Mouse (Mus musculus) midbrain, postnatal 0 days (tissue): ENCODE measurements around the gene Rpl7l1. TPM values are rescaled to one million over a fixed set of nuclear protein-coding genes. Genes with fewer than 3 reads are reported as not detected.
"Not testable (repeated sequence)": the region's sequence is repeated elsewhere in the genome, so short reads cannot be mapped to it uniquely, and the experiment has no call there.

Experiments
- ATAC-seq: fragments of 200-750 bp; cut with Nextera tagmentation; 2 replicates; pipeline ENCODE4 v1.8.0; 2017; ENCODE audit warnings: moderate number of reproducible peaks, mild to moderate bottlenecking, moderate TSS enrichment, moderate library complexity; ENCODE audit not compliant: low FRiP score
- DNase-seq: peaks from one replicate; pipeline ENCODE4 v3.0.0-alpha.2; 2015; ENCODE audit warnings: low spot score
- H3K27ac ChIP-seq: fragments of 300-500 bp; sonication (generic); 2 replicates; pipeline ENCODE4 v1.5.1; 2014; ENCODE audit warnings: low read depth, mild to moderate bottlenecking, low read length, mixed read lengths
- H3K27me3 ChIP-seq: fragments of 300-500 bp; sonication (generic); 2 replicates; pipeline ENCODE4 v1.6.1; 2014; ENCODE audit warnings: low read length, control low read depth, mixed read lengths; ENCODE audit not compliant: insufficient read depth
- H3K36me3 ChIP-seq: fragments of 300-500 bp; sonication (generic); 2 replicates; pipeline ENCODE4 v1.6.1; 2014; ENCODE audit warnings: low read length, control low read depth, mixed read lengths; ENCODE audit not compliant: insufficient read depth
- H3K4me1 ChIP-seq: fragments of 300-500 bp; sonication (generic); 2 replicates; pipeline ENCODE4 v1.6.1; 2014; ENCODE audit warnings: mild to moderate bottlenecking, control low read depth, antibody characterized with exemption, low read length, mixed read lengths; ENCODE audit not compliant: insufficient read depth
- H3K4me2 ChIP-seq: fragments of 300-500 bp; sonication (generic); 2 replicates; pipeline ENCODE4 v1.6.1; 2014; ENCODE audit warnings: low read depth, mild to moderate bottlenecking, low read length, mixed read lengths; ENCODE audit not compliant: poor library complexity, severe bottlenecking
- H3K4me3 ChIP-seq: fragments of 300-500 bp; sonication (generic); 2 replicates; pipeline ENCODE4 v1.5.1; 2014; ENCODE audit warnings: low read depth, mild to moderate bottlenecking, low read length, moderate library complexity
- H3K9ac ChIP-seq: fragments of 300-500 bp; sonication (generic); replicated peaks from 2 replicates; pipeline ENCODE4 v1.6.1; 2014; ENCODE audit warnings: mild to moderate bottlenecking, low read length, moderate library complexity, mixed read lengths; ENCODE audit not compliant: poor library complexity, severe bottlenecking
- H3K9me3 ChIP-seq: fragments of 300-500 bp; sonication (generic); 2 replicates; pipeline ENCODE4 v1.6.1; 2016; ENCODE audit warnings: low read length, control low read depth
- CTCF ChIP-seq: IDR thresholded peaks from 2 replicates; pipeline ENCODE4 v1.5.1; 2016; ENCODE audit warnings: antibody characterized with exemption, mild to moderate bottlenecking
- WGBS: fragments of 180-500 bp; shearing (Covaris S2); extraction: QIAGEN DNeasy Blood & Tissue Kit; methylation state at CpG from one replicate; pipeline ENCODE4 v1.1.7; 2014; 5-methylcytosine and 5-hydroxymethylcytosine counted together
- polyA plus RNA-seq: library from polyadenylated mRNA; unstranded; fragments of >200 nt; fragmentation: Nextera tagmentation; extraction: Ambion mirVana; gene quantifications from 2 replicates; pipeline ENCODE4 v1.2.1, GENCODE M21; 2015
- total RNA-seq: library from RNA; depleted of rRNA; stranded (reverse); fragments of >200 nt; gene quantifications from 2 replicates; pipeline ENCODE4 v1.2.3, GENCODE M21; 2014

The Rpl7l1 gene
- total and polyA plus RNA-seq, 2 experiments from 2014 or later, result 43.2 to 69.7 TPM

DNA sequence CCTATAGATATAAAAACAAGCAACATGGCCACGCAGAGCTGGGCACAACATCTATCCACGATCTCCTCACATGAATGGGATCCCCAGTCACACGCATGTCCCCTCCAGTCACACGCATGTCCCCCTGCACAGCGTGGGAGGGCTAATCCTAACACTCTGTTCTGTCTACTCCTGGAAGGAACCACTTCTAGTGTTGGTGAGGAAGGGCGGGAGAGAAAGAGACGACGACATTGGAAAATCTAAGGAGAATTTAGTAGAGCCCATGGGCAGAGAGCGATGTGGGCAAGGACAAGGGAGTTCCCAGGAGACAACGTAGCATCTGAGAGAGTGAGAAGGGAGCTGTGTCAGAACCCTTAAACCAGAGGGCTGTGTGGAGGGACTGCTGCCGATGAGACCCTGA, 11.9 kb downstream of the Rpl7l1 start:
- H3K4me3 ChIP-seq, result no peak overlapping the region
- WGBS, result 92% methylated on average over 11 of the region's 11 CpGs
- H3K4me1 ChIP-seq, result no peaks in the 10 kb centered on the region
- H3K9me3 ChIP-seq, result no peaks in the 10 kb centered on the region
- no peak for TF ChIP-seq CTCF
- H3K9ac ChIP-seq, result no peak overlapping the region
- no peak for ATAC-seq
- H3K27me3 ChIP-seq, result no peaks in the 10 kb centered on the region
- 0 out of 2 replicates have a peak, but pooled peaks cover 2% of the 10 kb centered on the region for H3K36me3 ChIP-seq
- H3K27ac ChIP-seq, result no peak overlapping the region
- H3K4me2 ChIP-seq, result no peak overlapping the region
- no peak for DNase-seq

DNA sequence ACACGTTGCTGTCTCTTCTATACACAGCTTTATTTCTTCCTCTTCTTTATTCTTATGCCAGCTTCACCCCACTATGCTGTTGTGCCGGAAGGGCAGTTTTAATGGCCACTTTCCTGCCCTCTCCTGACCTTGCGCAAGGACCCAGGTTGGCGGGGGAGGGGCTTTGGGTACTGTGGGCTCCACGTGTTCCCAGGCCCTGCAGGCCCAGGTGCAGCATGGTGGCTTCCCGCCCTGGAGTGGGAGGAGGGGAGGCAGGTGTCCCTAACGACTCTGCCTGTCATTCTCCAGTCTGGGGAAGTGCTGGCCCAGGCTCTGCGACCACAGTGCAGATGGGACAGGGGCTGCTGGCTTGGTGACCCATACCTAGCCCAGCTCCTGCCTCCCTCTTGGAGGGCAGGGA, 14.6 kb downstream of the Rpl7l1 start:
- Histone ChIP-seq H3K9me3 (no peaks in the 10 kb centered on the region), H3K4me2 (no peak overlapping the region), H3K36me3 (no peaks in the 10 kb centered on the region), H3K27ac (no peak overlapping the region), H3K9ac (no peak overlapping the region), H3K27me3 (no peaks in the 10 kb centered on the region), H3K4me3 (no peak overlapping the region), H3K4me1 (no peaks in the 10 kb centered on the region)
- no peak for ATAC-seq
- TF ChIP-seq CTCF, result no peak
- DNase-seq, result no peak
- 63% methylated on average over 8 of the region's 8 CpGs for WGBS

DNA sequence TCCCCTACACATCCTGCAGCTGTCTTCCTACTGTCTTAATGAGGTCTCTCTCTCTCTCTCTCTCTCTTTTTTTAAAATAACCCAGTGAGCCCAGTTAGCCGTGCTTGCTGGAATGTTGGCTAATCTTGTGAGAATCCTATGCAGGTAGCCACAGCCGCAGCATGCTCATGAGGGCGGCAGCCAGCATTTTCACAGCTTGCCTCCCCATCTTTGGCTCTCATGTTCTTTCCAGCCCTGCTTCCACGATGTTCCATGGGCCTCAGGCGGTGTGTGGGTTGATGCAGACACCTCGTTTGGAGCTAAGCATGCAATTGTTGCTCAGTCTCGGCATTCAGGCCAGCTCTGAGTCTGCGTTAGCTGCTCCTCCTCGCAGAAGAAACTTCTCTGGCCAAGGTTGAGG, 17.6 kb downstream of the Rpl7l1 start:
- H3K27me3 ChIP-seq, H3K4me3 ChIP-seq, ATAC-seq, H3K4me2 ChIP-seq, H3K9me3 ChIP-seq, H3K27ac ChIP-seq, H3K36me3 ChIP-seq, DNase-seq, H3K9ac ChIP-seq, H3K4me1 ChIP-seq: not testable (repeated sequence)
- 69% methylated on average over 8 of the region's 9 CpGs for WGBS

DNA sequence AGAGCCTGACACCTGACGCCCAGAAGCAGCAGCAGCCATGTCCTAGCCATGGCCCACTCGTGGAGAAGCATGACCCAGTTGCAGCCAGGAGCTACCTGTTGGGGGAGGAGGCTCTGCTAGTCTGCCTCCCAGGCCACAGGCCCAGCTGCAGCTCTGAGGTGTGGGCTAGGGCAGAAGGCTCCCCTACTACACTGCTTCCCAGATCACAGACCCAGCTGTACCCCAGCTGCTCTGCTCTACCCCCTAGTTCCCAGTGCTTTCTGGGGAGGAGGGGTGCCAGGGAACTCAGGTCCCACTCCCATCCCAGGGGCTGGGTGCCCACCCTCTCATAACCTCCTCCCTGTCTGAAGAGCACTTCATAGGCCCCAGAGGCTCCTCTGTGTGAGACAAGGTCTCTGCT, 18.9 kb downstream of the Rpl7l1 start, which contains the start of gene Ptcra:
Gene Ptcra (minus strand): TSS at position 169 of the 400 bp plus-strand sequence.
- WGBS, result 54% methylated on average over 2 of the region's 2 CpGs
- Histone ChIP-seq H3K36me3 (no peaks in the 10 kb centered on the region), H3K9ac (no peak within 1 kb of the TSS), H3K4me1 (no peaks in the 10 kb centered on the region), H3K9me3 (no peaks in the 10 kb centered on the region), H3K4me2 (no peak within 1 kb of the TSS), H3K27me3 (no peaks in the 10 kb centered on the region), H3K27ac (no peak within 1 kb of the TSS), H3K4me3 (no peak within 1 kb of the TSS)
- no peak for DNase-seq
- TF ChIP-seq CTCF, result no peak
- no peak for ATAC-seq

DNA sequence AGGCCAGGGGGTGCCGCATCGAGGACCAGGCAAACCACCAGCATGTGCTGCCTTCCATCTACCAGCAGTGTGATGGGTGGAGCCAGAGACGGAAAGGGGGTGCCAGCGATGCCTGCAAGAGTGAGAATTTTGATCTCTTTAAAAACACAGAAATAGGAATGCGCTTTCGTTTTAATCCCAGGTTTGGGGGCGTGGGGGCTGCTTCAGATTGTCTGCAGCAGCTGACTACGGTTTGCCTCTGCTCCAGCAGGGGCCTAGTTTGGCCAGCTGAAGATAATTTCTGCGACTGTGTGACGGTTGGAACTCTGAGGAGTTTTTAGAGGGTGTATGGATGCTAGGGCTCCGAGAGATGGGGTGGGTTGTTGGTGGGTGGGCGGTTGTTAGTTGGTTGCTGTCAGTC, 23.7 kb downstream of the Rpl7l1 start:
- Histone ChIP-seq H3K9me3 (no peaks in the 10 kb centered on the region), H3K4me3 (no peak overlapping the region), H3K27me3 (no peaks in the 10 kb centered on the region; the same call in 1 of the 2 replicates), H3K9ac (no peak overlapping the region), H3K4me1 (no peaks in the 10 kb centered on the region), H3K4me2 (no peak overlapping the region), H3K27ac (no peak overlapping the region), H3K36me3 (no peaks in the 10 kb centered on the region)
- no peak for TF ChIP-seq CTCF
- ATAC-seq, result no peak
- no peak for DNase-seq
- 80% methylated on average over 12 of the region's 12 CpGs for WGBS

DNA sequence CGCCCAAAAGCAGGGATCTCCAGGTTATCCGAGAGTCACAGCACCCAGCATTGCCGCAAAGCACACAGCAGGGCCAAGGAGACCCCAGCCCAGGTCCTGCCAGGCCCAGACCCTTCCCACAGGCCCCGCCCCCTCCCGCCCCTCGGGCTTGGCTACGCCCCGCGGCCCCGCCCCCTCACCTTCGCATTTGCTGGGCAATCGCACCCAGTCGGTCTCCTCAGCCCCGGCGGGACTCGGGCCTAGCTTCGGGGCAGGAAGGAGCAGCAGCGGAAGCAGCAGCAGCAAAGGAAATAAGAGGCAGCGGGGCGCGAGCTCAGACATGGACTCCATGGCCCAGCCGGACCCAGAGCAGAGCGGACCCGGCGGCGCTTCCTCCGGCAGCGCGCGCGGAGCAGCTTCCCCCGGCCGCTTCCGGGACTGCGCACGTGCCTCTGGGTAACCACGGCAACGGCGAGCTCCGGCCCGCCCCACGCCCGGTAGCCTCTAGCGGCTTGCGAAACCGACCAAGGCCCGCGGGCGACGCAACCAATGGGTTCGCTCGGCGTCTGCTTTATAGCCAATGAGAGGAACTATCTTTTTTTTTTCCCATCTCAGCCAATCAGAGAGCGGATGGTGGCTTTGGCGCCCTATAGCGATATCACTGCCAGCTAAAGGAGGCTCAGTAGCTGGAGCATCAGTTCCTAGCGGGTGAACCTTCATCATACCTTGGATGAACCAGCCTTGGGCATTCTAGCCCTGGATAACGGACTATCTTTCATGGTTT, 30.5 kb downstream of the Rpl7l1 start, which contains the start of gene Cnpy3:
Gene Cnpy3 (minus strand): TSS at position 421 of the 763 bp plus-strand sequence.
- Histone ChIP-seq H3K4me2 (peak within 1 kb of the TSS; percentile 59), H3K36me3 (no peaks in the 10 kb centered on the region), H3K27me3 (no peaks in the 10 kb centered on the region; the same call in 1 of the 2 replicates), H3K9ac (peak within 1 kb of the TSS; percentile 60), H3K27ac (peak within 1 kb of the TSS; percentile 85), H3K4me3 (peak within 1 kb of the TSS; percentile 47), H3K4me1 (peaks cover 4% of the 10 kb centered on the region; the same call in 1 of the 2 replicates), H3K9me3 (no peaks in the 10 kb centered on the region)
- ATAC-seq, result peak; percentile 98
- WGBS, result under 1% methylated on average over 58 of the region's 58 CpGs
- TF ChIP-seq CTCF, result no peak
- peak; percentile 99 for DNase-seq
